Mouse (Mus musculus) testis, adult 10 weeks (tissue): ENCODE measurements around the gene Supt20. TPM values are rescaled to one million over a fixed set of nuclear protein-coding genes. Genes with fewer than 3 reads are reported as not detected.

Experiments used
- polyA plus RNA-seq: library from polyadenylated mRNA; stranded (reverse); fragments of 350-450 nt; fragmentation: Illumina TruSeq; extraction: RNeasy Lipid Tissue Mini Kit (QIAGEN cat#74804); gene quantifications from one replicate; pipeline ENCODE4 v1.2.3, GENCODE M21; 2014; ENCODE audit warnings: low read depth, low replicate concordance

Supt20 gene
- 1,030 TPM for polyA plus RNA-seq

DNA sequence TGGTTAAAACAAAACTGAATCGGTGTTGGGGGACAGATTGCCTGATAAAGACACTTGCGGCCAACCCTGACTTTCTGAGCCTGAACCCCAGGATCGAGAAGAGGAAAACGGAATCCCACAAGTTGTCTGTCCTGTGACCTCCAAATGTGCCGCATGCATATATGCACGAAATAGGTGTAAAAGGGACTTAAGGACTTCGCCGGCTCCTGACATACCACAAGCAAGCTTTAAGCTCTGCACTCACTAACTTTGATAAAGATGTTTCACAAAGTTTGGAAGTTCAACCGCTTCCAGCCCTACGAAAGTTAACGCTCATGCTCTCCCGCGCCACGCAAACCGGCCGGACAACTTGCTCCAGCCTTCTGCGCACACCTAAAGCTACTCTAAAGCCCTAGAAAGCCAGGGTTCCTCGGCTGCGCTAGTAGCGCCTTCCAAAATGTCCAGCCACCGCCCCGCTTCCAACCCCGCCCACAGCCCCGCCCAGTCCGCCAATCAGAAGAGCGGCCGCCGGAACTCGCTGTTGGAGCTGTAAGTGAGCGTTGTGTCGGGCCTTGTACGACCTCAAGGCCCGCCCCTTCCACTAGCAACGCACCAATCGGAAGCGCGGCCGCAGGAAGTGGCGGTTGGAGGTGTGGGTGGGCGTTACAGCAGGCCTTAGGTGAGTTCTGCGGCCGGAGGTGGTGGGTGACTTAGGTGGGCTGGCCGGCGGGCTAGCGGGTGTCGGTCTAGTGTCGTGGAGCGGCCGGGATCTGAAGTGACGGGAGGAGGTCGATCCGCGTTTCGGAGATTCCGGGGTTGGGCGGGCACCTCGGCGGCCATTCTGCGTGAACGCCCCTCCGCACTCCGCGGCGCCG lies at the start of gene Supt20:
Gene Supt20 (plus strand): TSS at position 606 of the 854 bp plus-strand sequence.

DNA sequence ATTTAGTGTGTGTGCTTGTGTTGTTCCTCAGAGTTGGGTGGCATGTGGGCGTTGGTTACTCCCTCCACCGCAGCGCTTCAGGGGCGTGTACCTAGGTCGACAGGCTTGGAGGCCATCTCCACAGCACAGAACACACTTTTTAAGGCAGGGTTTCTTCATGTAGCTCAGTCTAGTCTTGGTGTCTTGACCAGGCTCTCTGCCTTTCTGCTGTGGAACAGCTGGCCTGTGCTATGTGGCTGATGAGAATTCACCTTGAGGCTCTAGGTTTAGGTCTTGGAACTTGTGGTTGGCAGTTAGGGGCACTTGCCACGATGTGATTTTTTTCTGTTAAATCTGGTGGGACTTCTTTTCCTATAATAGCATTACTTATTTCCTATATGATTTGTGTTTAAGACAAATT lies 21.6 kb downstream of the Supt20 start, which contains the start of gene Gm21958:
Gene Gm21958 (minus strand): TSS at position 101 of the 400 bp plus-strand sequence.

DNA sequence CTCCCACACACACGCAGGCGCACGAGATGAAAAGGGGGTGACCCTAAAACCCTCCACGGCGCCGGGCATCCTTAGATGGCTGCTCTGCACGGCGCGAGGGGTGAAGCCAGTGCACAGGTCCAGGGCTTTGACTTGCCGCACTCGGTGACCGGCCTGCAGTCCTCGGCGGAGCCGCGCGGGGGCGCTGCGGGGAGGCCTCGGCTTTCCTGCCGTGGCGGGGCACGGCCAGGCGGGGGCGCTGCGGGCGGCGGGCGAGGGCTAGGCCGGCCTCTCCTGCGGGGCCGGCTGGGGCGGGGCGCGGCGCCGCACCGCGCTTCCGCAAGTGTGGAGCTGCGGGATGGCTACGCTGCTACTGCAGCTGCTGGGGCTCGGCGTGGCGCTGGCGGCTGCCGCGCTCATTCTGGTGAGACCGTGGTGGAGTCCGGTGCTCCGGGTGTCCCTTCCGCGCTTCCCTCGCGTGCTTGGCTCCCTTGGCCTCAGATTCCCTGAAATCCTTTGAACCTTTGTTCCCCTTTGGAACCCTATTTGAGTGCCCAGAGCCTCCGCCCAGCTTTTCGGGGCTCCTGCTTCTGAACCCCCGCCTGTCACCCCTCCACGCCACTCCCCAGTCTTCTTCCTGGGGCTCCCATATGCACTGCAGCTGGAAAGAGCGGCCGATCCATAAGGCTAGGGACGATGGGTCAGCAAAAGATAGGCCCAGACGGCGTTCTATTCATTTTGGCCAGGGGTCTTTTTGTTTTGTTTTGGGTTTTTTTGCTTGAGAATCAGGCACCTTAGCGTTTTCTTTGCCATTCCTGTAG lies 42.8 kb downstream of the Supt20 start, which contains the start of the genes Exosc8 and Alg5:
Gene Exosc8 (minus strand): TSS at position 147 of the 800 bp plus-strand sequence.
Gene Alg5 (plus strand): TSS at position 293 of the 800 bp plus-strand sequence.

DNA sequence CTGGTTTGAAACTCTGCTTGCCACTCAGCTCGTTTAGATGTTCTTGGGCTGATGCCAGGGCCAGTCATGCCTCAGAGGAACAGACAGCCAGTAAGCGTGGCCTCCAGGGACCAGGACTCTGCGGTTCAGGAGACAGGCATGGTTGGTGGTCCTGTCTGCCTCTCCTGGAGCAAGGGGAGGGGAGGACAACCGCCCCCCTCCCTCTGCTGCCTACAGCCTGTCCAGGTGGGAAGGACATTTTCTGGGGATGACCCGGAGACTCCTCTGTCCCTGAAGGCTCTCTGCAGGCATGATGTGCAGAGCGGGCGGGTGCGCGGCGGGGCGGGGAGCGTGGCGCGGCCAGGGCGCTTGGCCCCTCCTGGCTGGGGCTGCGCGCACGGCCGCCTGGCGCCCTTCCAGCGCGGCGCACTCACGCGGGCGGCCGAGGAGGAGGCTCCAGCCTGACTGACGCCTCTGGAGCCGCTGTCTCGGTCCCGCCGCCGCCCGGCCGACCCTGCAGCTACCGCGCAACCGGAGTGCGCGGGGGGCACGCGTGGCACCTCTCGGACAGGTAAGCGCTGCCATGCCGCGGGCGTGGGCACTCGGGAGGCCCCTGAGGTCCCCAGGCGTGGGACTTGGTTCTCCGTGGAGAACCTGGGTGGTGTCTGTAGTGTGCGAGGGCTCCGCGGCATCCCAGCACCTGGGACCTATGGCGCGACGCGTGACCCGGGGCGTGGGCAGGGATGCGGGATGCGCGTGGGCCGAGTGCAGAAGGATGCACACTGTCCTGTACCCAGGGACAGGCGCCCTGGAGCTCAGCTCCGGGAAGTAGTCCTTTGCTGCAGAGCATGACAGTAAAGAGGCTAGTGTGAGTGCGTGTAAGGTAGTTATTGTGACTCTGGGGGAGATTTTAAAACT lies 62.8 kb downstream of the Supt20 start, which contains the start of gene Smad9:
Gene Smad9 (plus strand): TSS at position 438 of the 897 bp plus-strand sequence.

Other genes starting within 250 kb of the Supt20 start
- gene Gm21958, start 21.5 kb downstream of the Supt20 start, polyA plus RNA-seq: not detected
- 14.4 TPM for gene Exosc8, start 42.6 kb downstream of the Supt20 start, polyA plus RNA-seq
- 10.5 TPM for gene Alg5, start 42.7 kb downstream of the Supt20 start, polyA plus RNA-seq
- 0.98 TPM for gene Smad9, start 62.8 kb downstream of the Supt20 start, polyA plus RNA-seq
- gene Rfxap, start 115.0 kb downstream of the Supt20 start, polyA plus RNA-seq: 14.8 TPM
- not detected for gene Sertm1, start 223.1 kb downstream of the Supt20 start, polyA plus RNA-seq